7 mouse cellular contexts compared by ENCODE assay signal in genomic region chrX:141158160-141158559, GRCm38 (mm10).
A peak's percentile ranks its signal among the peaks of the same experiment; 100 is the strongest.
DNase-seq lines count a peak whose midpoint lies in the region; ATAC-seq lines count a peak whose summit lies in the region.

No protein-coding gene starts in this region.

- H3K9ac ChIP-seq in kidney, embryonic 15.5 days: no peak overlapping the region

- 49% methylated on average over 4 of the region's 4 CpGs for WGBS in kidney, embryonic 15.5 days

- peak; percentile 38 for DNase-seq in kidney, adult 18-20 months
- DNase-seq in thymus, postnatal 25 days: peak; percentile 5
- no peak for DNase-seq in thymus, postnatal 10 days (ENCODE audit: low spot score in 2 of 2)
- DNase-seq in embryo, embryonic 9.5 days (ENCODE audit: extremely low spot score): peak; percentile 21
- no peak for DNase-seq in urinary bladder, postnatal 10 days (ENCODE audit: low spot score)
- no peak for DNase-seq in ovary, postnatal 36 days (ENCODE audit: low spot score)

- no peaks in the 10 kb centered on the region for H3K4me1 ChIP-seq in kidney, embryonic 15.5 days

- H3K4me2 ChIP-seq in kidney, embryonic 15.5 days: no peak overlapping the region

- ATAC-seq in kidney, embryonic 15.5 days (replicated peaks; ENCODE audit: low FRiP score): no peak

- H3K27me3 ChIP-seq in kidney, embryonic 15.5 days: peaks cover 8% of the 10 kb centered on the region; the same call in 1 of the 2 replicates

- H3K36me3 ChIP-seq in kidney, embryonic 15.5 days: no peaks in the 10 kb centered on the region

- H3K4me3 ChIP-seq in kidney, embryonic 15.5 days (replicated peaks): no peak overlapping the region

- no peaks in the 10 kb centered on the region for H3K9me3 ChIP-seq in kidney, embryonic 15.5 days (replicated peaks)

- no peak overlapping the region for H3K27ac ChIP-seq in kidney, embryonic 15.5 days

Comparison
In these comparisons a context has a peak if more than half of its experiments do, and no peak if none do; other contexts are left out.
1. DNase-seq: peak in kidney, adult 18-20 months (single experiment), thymus, postnatal 25 days (single experiment) and embryo, embryonic 9.5 days (single experiment); none in thymus, postnatal 10 days (0 of 2), urinary bladder, postnatal 10 days (single experiment) and ovary, postnatal 36 days (single experiment).